Mouse (Mus musculus) heart, postnatal 10 days (tissue): ENCODE data around the gene Wdr75. TPM values are rescaled to one million over a fixed set of nuclear protein-coding genes. Genes with fewer than 3 reads are reported as not detected.

Source experiments
- DNase-seq, 2 experiments: peaks; one replicate each; pipeline ENCODE4 v3.0.0; 2021
- intact Hi-C: fragments of 180-260 bp; cut with DNase I; formaldehyde crosslinking; loops from one replicate; pipeline ENCODE4 v1.15.1; 2025
- total RNA-seq, 2 experiments: library from RNA; stranded (reverse); gene quantifications; 2 replicates each; pipeline ENCODE4 v1.2.3; 2021

Gene Wdr75
- total RNA-seq, 2 experiments from 2014 or later: 23.4 to 27.9 TPM

- intact Hi-C loops: no loop called here
- DNase-seq: no peak
These were observed 35.7 kb downstream of the Wdr75 start for GRCm38 (mm10) chr1:45830453-45831206.

GRCm38 (mm10) chr1:45835362-45836063 lies 40.5 kb downstream of the Wdr75 start:
- intact Hi-C loops: no loop called here
- DNase-seq: no peak

GRCm38 (mm10) chr1:45837736-45838135 lies 42.8 kb downstream of the Wdr75 start:
- peak; percentile 82 to 87 for DNase-seq
- intact Hi-C loops: no loop called here

GRCm38 (mm10) chr1:45838271-45838670 lies 43.3 kb downstream of the Wdr75 start:
- DNase-seq: no peak
- intact Hi-C loops: no loop called here

- DNase-seq: no peak
- intact Hi-C loops: no loop called here
These were observed 50.5 kb downstream of the Wdr75 start for GRCm38 (mm10) chr1:45845466-45845865.

GRCm38 (mm10) chr1:45858038-45858437 lies 63.1 kb downstream of the Wdr75 start:
- DNase-seq: no peak
- intact Hi-C loops: no loop called here

- intact Hi-C loops: no loop called here
- DNase-seq: peak in 1 of 2 experiments; percentile 25
These were observed 65.4 kb downstream of the Wdr75 start for GRCm38 (mm10) chr1:45860349-45860748.

GRCm38 (mm10) chr1:45861162-45861561 lies 66.2 kb downstream of the Wdr75 start:
- no peak for DNase-seq
- intact Hi-C loops: no loop called here

GRCm38 (mm10) chr1:45863641-45864040 lies 68.7 kb downstream of the Wdr75 start:
- intact Hi-C loops: no loop called here
- DNase-seq: peak in 1 of 2 experiments; percentile 45

GRCm38 (mm10) chr1:45864564-45865014 lies 69.6 kb downstream of the Wdr75 start:
- DNase-seq: peak; percentile 74
- intact Hi-C loops: no loop called here

- intact Hi-C loops: no loop called here
- DNase-seq: peak; percentile 26 to 44
These were observed 70.3 kb downstream of the Wdr75 start for GRCm38 (mm10) chr1:45865316-45865715.

GRCm38 (mm10) chr1:45865727-45866126 lies 70.8 kb downstream of the Wdr75 start:
- DNase-seq: no peak
- intact Hi-C loops: loop anchor here (2.0 kb wide), 1 partner anchor 61 kb away; the partner anchor contains the start of gene Slc40a1

GRCm38 (mm10) chr1:45866288-45867018 lies 71.5 kb downstream of the Wdr75 start:
- no peak for DNase-seq
- intact Hi-C loops: loop anchor here (2.0 kb wide), 1 partner anchor 60 kb away; the partner anchor contains the start of gene Slc40a1

- intact Hi-C loops: no loop called here
These were observed 73.1 kb downstream of the Wdr75 start for GRCm38 (mm10) chr1:45868050-45868449.

GRCm38 (mm10) chr1:45868479-45869137 lies 73.6 kb downstream of the Wdr75 start:
- no peak for DNase-seq
- intact Hi-C loops: no loop called here

More at GRCm38 (mm10) chr1:45868050-45868449, 73.1 kb downstream of the Wdr75 start:
- no peak for DNase-seq

Other genes with a start within 250 kb of the Wdr75 start
- gene Gm5269, start 95.1 kb downstream of the Wdr75 start, total RNA-seq: not detected
- 10 to 100 TPM; 15.2 to 19.4 TPM for gene Slc40a1, start 131.4 kb downstream of the Wdr75 start, total RNA-seq